Mouse (Mus musculus): ENCODE data around the gene Slc25a34. TPM values are rescaled to one million over a fixed set of nuclear protein-coding genes. Genes with fewer than 3 reads are reported as not detected.

The Slc25a34 gene
- polyA plus RNA-seq, 1 experiment, result not detected

DNA sequence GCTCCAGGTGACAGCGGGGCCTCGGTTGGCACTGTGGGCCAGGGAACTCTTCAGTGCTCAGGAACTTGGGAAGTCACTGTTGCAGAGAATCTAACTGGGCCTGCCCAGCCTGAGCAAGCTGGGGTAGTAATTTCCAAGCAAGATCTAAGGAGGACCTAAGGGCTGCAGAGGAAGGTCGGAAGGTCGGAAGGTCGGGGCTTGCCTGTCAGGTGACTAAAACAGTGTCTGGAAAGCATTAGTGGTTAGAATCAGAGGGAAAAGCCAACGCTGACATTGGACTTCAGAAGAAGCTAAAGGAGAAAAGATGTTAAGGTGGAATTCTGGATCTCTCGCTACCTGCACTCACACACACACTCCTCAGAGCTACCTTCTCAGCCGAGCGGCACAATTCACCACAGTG lies 12.4 kb upstream of the Slc25a34 start:
- Histone ChIP-seq H3K27me3 (ENCODE audit: control insufficient read depth) (no peaks in the 10 kb centered on the region), H3K9me3 (ENCODE audit: control insufficient read depth, low read length) (peaks cover 4% of the 10 kb centered on the region), H3K36me3 (ENCODE audit: control insufficient read depth) (peaks cover 65% of the 10 kb centered on the region), H3K4me1 (ENCODE audit: control insufficient read depth) (peaks cover 2% of the 10 kb centered on the region), H3K4me3 (replicated peaks) (no peak overlapping the region)
- no peak for TF ChIP-seq TAL1 (IDR thresholded peaks at IDR 0.05; ENCODE audit: low read length)
- TF ChIP-seq GATA1 (IDR thresholded peaks at IDR 0.05; ENCODE audit: low read length), result no peak

DNA sequence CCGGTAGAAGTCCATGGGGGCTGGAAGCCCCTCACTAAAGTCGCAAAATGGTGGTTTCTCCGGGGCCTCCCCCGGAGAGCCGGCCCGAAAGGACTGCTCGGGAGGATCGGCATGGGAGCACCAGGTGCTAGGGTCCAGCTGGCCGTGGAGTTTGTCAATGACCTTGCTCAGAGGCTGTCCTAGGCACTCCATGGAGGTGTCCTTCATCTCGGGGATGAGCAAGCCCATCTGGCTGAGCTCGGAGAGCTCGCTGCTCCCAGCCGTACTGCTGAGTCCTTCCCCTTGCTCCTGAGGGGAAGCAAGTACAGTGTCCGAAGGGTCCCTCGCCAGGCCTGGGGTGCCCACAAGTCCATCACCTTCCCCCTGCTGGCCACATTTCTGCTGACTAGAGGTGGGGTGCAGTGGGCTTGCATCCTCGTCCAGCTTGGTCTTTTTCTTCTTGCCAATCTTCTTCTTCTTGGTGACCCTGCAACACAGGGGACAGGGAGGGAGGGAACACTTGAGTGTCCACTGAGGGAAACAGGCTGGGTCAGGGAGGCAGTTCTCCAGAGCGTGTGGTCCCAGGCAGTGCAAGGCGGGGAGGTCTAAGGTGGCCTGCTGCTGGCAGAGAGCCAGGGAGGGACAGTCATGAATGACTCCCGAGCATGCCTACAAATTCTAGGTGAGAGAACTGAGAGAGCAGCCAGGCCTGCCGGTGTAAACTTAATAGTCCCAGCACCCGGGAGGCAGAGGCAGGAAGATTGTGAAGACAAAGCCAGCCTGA lies 8.7 kb upstream of the Slc25a34 start:
- TF ChIP-seq TAL1 (IDR thresholded peaks at IDR 0.05; ENCODE audit: low read length) (no peak), GATA1 (IDR thresholded peaks at IDR 0.05; ENCODE audit: low read length) (no peak)
- H3K36me3 ChIP-seq (ENCODE audit: control insufficient read depth), result peaks cover 77% of the 10 kb centered on the region

DNA sequence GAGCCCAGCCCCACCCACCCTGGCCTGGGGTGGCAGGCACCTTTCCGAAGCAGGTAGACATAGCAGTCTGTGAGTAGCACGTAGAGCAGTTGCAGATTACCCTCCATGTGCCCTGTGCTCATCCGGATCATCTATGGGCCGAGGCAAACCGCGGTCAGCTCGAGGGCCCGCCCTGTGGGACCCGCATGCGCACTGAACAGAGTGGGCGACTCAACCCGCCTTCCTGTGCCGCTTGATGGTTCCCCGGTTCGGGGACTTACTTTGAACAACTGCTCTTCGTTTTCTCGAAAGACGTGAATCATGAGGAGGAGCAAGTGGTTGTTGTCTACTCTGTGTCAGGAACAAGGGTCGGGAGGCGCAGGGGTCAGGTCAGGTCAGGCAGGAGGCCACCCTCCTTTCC lies 7.6 kb upstream of the Slc25a34 start:
- no peak for TF ChIP-seq TAL1 (IDR thresholded peaks at IDR 0.05; ENCODE audit: low read length)
- no peak for TF ChIP-seq GATA1 (IDR thresholded peaks at IDR 0.05; ENCODE audit: low read length)
- Histone ChIP-seq H3K4me3 (replicated peaks) (no peak overlapping the region), H3K36me3 (ENCODE audit: control insufficient read depth) (peaks cover 75% of the 10 kb centered on the region), H3K9me3 (ENCODE audit: control insufficient read depth, low read length) (peaks cover 4% of the 10 kb centered on the region), H3K27me3 (ENCODE audit: control insufficient read depth) (no peaks in the 10 kb centered on the region), H3K4me1 (ENCODE audit: control insufficient read depth) (no peaks in the 10 kb centered on the region)

More for the DNA sequence above, 8.7 kb upstream of the Slc25a34 start:
- Histone ChIP-seq H3K9me3 (ENCODE audit: control insufficient read depth, low read length) (peaks cover 4% of the 10 kb centered on the region), H3K27me3 (ENCODE audit: control insufficient read depth) (no peaks in the 10 kb centered on the region), H3K4me3 (replicated peaks) (no peak overlapping the region), H3K4me1 (ENCODE audit: control insufficient read depth) (no peaks in the 10 kb centered on the region)

DNA sequence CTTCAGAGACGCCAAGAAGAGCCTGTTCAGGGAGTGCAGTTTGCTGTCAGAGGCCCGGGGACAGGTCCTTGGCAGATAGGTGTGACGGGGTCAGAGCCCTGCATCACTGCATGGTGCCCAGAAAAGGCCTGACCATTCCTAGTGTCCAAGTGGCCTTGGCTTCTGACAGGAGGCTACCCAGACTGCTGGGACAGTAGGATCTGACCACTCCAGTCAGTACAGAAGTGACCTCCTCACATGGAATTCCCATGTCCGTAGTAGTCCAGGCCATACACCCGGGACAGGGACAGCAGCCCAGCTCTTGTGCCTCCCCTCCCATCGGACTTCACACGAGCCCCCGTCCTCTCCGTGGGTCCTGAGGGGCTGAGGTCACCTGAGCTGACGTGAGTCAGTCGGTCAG lies 6.4 kb upstream of the Slc25a34 start:
- TF ChIP-seq TAL1 (IDR thresholded peaks at IDR 0.05; ENCODE audit: low read length) (no peak), GATA1 (IDR thresholded peaks at IDR 0.05; ENCODE audit: low read length) (no peak)
- Histone ChIP-seq H3K4me3 (replicated peaks) (no peak overlapping the region), H3K36me3 (ENCODE audit: control insufficient read depth) (peaks cover 76% of the 10 kb centered on the region), H3K27me3 (ENCODE audit: control insufficient read depth) (no peaks in the 10 kb centered on the region), H3K4me1 (ENCODE audit: control insufficient read depth) (no peaks in the 10 kb centered on the region), H3K9me3 (ENCODE audit: control insufficient read depth, low read length) (peaks cover 4% of the 10 kb centered on the region)

DNA sequence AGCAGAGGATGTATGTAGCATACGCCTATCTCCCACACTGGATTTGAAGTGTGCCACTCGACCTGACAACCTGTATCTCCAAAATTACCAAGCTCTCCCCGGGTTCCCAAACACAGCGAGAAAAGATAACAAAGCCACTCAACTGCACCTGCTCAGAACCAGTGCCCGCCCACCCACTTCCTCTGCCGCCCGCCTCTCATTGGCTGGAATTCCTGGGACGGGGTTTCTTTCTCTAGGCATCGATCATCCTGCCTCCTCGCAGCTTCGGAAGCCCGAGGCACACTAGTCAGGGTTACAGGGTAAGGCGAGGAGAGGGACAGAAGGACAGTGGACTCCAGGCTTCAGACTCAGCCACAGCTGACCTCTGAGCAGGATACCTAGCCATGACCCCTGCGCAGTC lies 5.0 kb upstream of the Slc25a34 start:
- Histone ChIP-seq H3K27me3 (ENCODE audit: control insufficient read depth) (no peaks in the 10 kb centered on the region), H3K9me3 (ENCODE audit: control insufficient read depth, low read length) (peaks cover 4% of the 10 kb centered on the region), H3K4me3 (replicated peaks) (no peak overlapping the region), H3K36me3 (ENCODE audit: control insufficient read depth) (peaks cover 67% of the 10 kb centered on the region), H3K4me1 (ENCODE audit: control insufficient read depth) (no peaks in the 10 kb centered on the region)
- no peak for TF ChIP-seq TAL1 (IDR thresholded peaks at IDR 0.05; ENCODE audit: low read length)

DNA sequence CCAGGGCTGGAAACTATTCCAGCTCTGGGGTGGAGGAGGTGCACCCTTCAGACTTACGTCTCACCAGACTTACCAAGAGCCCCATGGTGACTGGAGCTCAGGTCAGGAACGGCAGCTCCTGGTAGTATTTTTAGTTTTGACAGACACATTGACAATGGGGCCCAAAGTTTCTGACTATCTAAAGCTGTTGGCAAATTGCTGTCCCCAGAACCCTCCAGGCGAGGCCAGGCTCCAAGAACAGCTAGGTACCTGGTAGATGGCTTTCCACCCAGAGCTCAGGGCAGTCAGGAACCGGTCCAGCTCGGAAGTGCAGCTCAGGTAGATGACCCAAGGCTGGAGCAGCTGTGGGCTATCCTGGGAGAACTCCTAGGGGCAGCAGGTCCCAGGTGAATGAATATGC lies 3.9 kb upstream of the Slc25a34 start:
- Histone ChIP-seq H3K9me3 (ENCODE audit: control insufficient read depth, low read length) (peaks cover 4% of the 10 kb centered on the region), H3K36me3 (ENCODE audit: control insufficient read depth) (peaks cover 58% of the 10 kb centered on the region), H3K4me1 (ENCODE audit: control insufficient read depth) (no peaks in the 10 kb centered on the region), H3K4me3 (replicated peaks) (no peak overlapping the region), H3K27me3 (ENCODE audit: control insufficient read depth) (no peaks in the 10 kb centered on the region)
- no peak for TF ChIP-seq TAL1 (IDR thresholded peaks at IDR 0.05; ENCODE audit: low read length)
- TF ChIP-seq GATA1 (IDR thresholded peaks at IDR 0.05; ENCODE audit: low read length), result no peak

DNA sequence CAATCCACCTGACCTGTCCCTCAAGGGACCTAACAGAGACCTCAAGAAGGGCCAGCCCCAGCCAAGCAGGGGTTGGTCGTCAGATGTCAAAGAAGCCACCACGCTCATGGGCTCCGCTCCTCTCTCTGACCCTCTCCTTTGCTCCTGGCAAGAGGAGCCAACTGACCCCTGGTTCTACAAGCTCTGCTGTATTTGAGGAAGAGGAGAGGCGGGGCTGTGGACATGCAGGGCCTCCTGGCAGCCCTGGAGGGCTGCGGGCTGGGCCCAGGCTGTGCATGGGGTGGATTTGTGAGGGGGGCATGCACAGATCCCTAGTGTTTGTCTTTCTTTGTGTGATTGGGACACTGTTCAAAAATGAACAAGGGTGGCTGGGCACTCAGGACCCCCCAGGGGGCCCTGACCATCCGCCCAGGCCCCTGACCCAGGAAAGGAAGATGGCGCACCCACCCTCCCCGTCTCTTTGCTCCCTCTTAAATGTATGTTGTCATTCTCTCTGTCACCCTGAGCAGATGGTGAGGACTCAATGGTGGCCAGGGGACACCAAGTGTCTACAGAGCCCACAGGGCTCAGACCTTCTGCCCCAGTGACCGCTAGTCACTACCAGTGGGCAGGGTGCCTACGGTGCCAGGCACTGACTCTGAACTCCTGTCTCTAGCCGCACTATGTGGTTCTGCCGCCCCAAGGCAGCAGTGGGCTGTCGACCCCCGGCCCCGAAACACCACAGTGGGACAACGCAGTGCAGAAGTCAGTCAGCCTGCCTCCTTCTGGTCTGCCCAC lies 2.3 kb upstream of the Slc25a34 start:
- H3K27me3 ChIP-seq (ENCODE audit: control insufficient read depth), result no peaks in the 10 kb centered on the region
- peaks cover 42% of the 10 kb centered on the region for H3K36me3 ChIP-seq (ENCODE audit: control insufficient read depth)
- no peak overlapping the region for H3K4me3 ChIP-seq (replicated peaks)
- TF ChIP-seq GATA1 (IDR thresholded peaks at IDR 0.05; ENCODE audit: low read length) (no peak), TAL1 (IDR thresholded peaks at IDR 0.05; ENCODE audit: low read length) (no peak)
- H3K4me1 ChIP-seq (ENCODE audit: control insufficient read depth), result no peaks in the 10 kb centered on the region
- H3K9me3 ChIP-seq (ENCODE audit: control insufficient read depth, low read length), result no peaks in the 10 kb centered on the region

DNA sequence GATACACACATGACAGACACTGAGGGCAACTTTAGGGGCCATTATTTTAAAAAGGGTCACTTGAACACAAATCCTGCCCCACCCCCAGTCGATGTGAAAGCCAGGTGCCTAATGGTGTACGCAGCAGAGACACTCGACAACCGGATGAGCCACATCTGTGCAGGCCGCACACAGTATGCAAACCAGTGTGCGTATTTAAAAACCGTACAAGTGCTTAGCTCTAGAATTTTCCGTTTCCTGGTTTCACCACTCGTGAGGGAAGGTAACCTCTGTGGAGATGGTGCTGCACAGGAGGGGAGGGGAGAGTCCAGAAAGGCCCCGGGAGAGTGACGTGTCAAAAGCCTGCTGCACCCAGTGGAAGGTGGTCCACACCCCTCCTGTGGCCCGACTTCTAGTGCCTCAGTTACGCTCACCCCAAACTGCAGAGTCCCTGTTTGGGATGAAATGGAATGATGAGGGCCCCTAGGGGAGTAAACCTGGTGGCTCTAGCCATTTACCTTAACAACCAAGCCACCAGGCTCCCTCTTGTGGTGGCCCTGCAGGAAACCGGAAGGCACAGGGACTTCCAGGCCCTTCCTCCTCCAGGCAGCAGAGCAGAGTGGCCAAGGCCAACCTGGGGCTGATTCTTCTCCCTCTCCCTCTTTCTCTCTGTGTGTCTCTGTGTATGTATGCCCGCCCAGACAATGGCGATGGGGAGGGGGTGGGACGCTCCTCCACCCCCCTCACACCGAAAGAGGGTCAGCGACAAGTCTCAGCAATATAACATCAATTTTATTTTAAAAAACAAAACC lies 1.6 kb upstream of the Slc25a34 start:
- Histone ChIP-seq H3K27me3 (ENCODE audit: control insufficient read depth) (no peaks in the 10 kb centered on the region), H3K4me1 (ENCODE audit: control insufficient read depth) (no peaks in the 10 kb centered on the region), H3K4me3 (replicated peaks) (no peak overlapping the region), H3K36me3 (ENCODE audit: control insufficient read depth) (peaks cover 35% of the 10 kb centered on the region), H3K9me3 (ENCODE audit: control insufficient read depth, low read length) (no peaks in the 10 kb centered on the region)
- no peak for TF ChIP-seq TAL1 (IDR thresholded peaks at IDR 0.05; ENCODE audit: low read length)
- no peak for TF ChIP-seq GATA1 (IDR thresholded peaks at IDR 0.05; ENCODE audit: low read length)

DNA sequence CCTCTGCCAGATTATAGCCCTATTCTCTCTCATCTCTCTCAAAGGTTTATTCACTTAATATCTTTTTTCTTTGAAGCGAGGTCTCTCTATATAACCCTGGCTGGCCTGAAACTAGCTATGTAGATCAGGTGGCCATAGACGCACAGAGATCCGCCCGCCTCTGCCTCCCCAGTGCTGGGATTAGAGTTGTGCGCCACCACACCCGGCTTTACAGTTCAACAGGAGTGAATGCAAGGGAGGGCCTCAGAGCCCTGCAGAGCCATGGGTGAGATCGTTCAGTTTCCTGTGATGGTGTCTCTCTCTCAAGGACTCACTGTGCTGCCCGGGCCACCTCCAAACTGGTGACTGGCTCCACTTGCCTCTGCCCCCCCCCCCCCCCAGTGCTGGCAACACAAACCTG lies 513 bp upstream of the Slc25a34 start:
- TF ChIP-seq GATA1 (IDR thresholded peaks at IDR 0.05; ENCODE audit: low read length) (no peak), TAL1 (IDR thresholded peaks at IDR 0.05; ENCODE audit: low read length) (no peak)
- no peaks in the 10 kb centered on the region for H3K9me3 ChIP-seq (ENCODE audit: control insufficient read depth, low read length)
- no peak overlapping the region for H3K4me3 ChIP-seq (replicated peaks)

More for the DNA sequence above, 513 bp upstream of the Slc25a34 start:
- no peaks in the 10 kb centered on the region for H3K4me1 ChIP-seq (ENCODE audit: control insufficient read depth)
- H3K36me3 ChIP-seq (ENCODE audit: control insufficient read depth), result peaks cover 24% of the 10 kb centered on the region
- H3K27me3 ChIP-seq (ENCODE audit: control insufficient read depth), result no peaks in the 10 kb centered on the region
